Mouse (Mus musculus) midbrain, embryonic 15.5 days (tissue): ENCODE measurements around the gene Mbd4. TPM values are rescaled to one million over a fixed set of nuclear protein-coding genes. Genes with fewer than 3 reads are reported as not detected.
A peak's percentile ranks its signal among the peaks of the same experiment; 100 is the strongest.

Experiments
- ATAC-seq: fragments of 200-750 bp; cut with Nextera tagmentation; replicated peaks from 2 replicates; pipeline ENCODE4 v1.8.0; 2017; ENCODE audit warnings: moderate TSS enrichment
- H3K27ac ChIP-seq: fragments of 300-500 bp; sonication (generic); 2 replicates; pipeline ENCODE4 v1.5.1; 2015; ENCODE audit warnings: mild to moderate bottlenecking, inconsistent platforms
- H3K27me3 ChIP-seq: fragments of 300-500 bp; sonication (generic); replicated peaks from 2 replicates; pipeline ENCODE4 v1.6.1; 2015; ENCODE audit warnings: inconsistent platforms
- H3K36me3 ChIP-seq: fragments of 300-500 bp; sonication (generic); replicated peaks from 2 replicates; pipeline ENCODE4 v1.6.1; 2015; ENCODE audit warnings: inconsistent platforms
- H3K4me1 ChIP-seq: fragments of 300-500 bp; sonication (generic); 2 replicates; pipeline ENCODE4 v1.6.1; 2015; ENCODE audit warnings: inconsistent platforms
- H3K4me2 ChIP-seq: fragments of 300-500 bp; sonication (generic); 2 replicates; pipeline ENCODE4 v1.6.1; 2015; ENCODE audit warnings: inconsistent platforms, mild to moderate bottlenecking, moderate library complexity
- H3K4me3 ChIP-seq: fragments of 300-500 bp; sonication (generic); 2 replicates; pipeline ENCODE4 v1.5.1; 2015; ENCODE audit warnings: mild to moderate bottlenecking, inconsistent platforms
- H3K9ac ChIP-seq: fragments of 300-500 bp; sonication (generic); 2 replicates; pipeline ENCODE4 v1.6.1; 2015; ENCODE audit warnings: mild to moderate bottlenecking, inconsistent platforms
- H3K9me3 ChIP-seq: fragments of 300-500 bp; sonication (generic); 2 replicates; pipeline ENCODE4 v1.6.1; 2016; ENCODE audit warnings: inconsistent platforms
- WGBS: fragments of 180-500 bp; shearing (Covaris S2); methylation state at CpG from one replicate; pipeline ENCODE4 v1.1.7; 2015; ENCODE audit warnings: mixed read lengths; 5-methylcytosine and 5-hydroxymethylcytosine counted together
- polyA plus RNA-seq: library from polyadenylated mRNA; unstranded; fragments of >200 nt; fragmentation: Nextera tagmentation; extraction: Ambion mirVana; gene quantifications from 2 replicates; pipeline ENCODE4 v1.2.1, GENCODE M21; 2015

Mbd4 gene
- 9.4 and 11.7 TPM in 2 replicates for polyA plus RNA-seq

- ATAC-seq = peak; percentile 99
- 0% methylated on average over 51 of the region's 51 CpGs for whole genome bisulfite sequencing
Observed at GRCm38 (mm10) chr6:115853091-115853813, at the start of gene Mbd4, which contains the start of gene Ift122. Gene Mbd4, minus strand, starts transcription at chr6:115853371. Gene Ift122, plus strand, starts transcription at chr6:115853470.

GRCm38 (mm10) chr6:115902545-115902944 lies 49.4 kb upstream of the Mbd4 start:
- Histone ChIP-seq H3K4me3 (no peak overlapping the region), H3K9me3 (no peaks in the 10 kb centered on the region), H3K4me1 (peaks cover 4% of the 10 kb centered on the region; the same call in 1 of the 2 replicates), H3K36me3 (peaks cover 16% of the 10 kb centered on the region; the same call in 1 of the 2 replicates), H3K27ac (no peak overlapping the region), H3K9ac (no peak overlapping the region), H3K4me2 (no peak overlapping the region), H3K27me3 (no peaks in the 10 kb centered on the region)
- no peak for ATAC-seq
- 69% methylated on average over 3 of the region's 3 CpGs for WGBS

More at GRCm38 (mm10) chr6:115853091-115853813, at the start of gene Mbd4, which contains the start of gene Ift122:
- peak within 1 kb of the TSS; percentile 67 for H3K4me3 ChIP-seq
- peak within 1 kb of the TSS; percentile 80 for H3K27ac ChIP-seq
- 0 out of 2 replicates have a peak, but pooled peaks cover 5% of the 10 kb centered on the region for H3K36me3 ChIP-seq
- peak within 1 kb of the TSS; percentile 50 for H3K9ac ChIP-seq
- no peaks in the 10 kb centered on the region for H3K9me3 ChIP-seq
- no peaks in the 10 kb centered on the region for H3K27me3 ChIP-seq
- H3K4me2 ChIP-seq = peak within 1 kb of the TSS; percentile 79
- H3K4me1 ChIP-seq = peaks cover 26% of the 10 kb centered on the region

DNA sequence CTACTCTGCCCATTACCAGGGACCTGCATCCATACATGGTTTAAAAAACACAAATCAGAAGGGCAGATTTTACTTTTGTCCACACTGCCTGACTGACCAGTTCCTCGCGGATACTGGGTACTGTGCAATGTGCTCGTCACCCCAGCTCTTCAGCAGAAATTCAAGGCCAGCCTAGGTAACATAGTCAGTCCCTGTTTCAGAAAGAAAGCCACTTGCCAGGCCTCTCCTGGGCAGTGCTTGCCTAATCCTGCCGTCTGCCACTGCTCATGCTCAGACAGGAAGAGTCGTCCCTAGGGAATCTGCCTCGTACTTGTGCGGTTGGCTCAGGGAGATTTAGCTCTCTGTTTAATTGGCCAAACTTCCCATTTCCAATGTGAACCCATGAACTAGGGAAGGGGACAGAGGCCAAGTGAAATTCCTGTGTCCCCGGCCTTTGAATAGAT lies 48.3 kb upstream of the Mbd4 start:
- H3K4me2 ChIP-seq = no peak overlapping the region
- H3K9me3 ChIP-seq = no peaks in the 10 kb centered on the region
- no peaks in the 10 kb centered on the region for H3K27me3 ChIP-seq
- H3K36me3 ChIP-seq = peaks cover 16% of the 10 kb centered on the region; the same call in 1 of the 2 replicates
- H3K27ac ChIP-seq = no peak overlapping the region
- ATAC-seq = peak; percentile 30; the same call in 1 of the 2 replicates
- H3K9ac ChIP-seq = no peak overlapping the region
- peaks cover 4% of the 10 kb centered on the region; the same call in 1 of the 2 replicates for H3K4me1 ChIP-seq
- WGBS = 70% methylated on average over 8 of the region's 8 CpGs
- H3K4me3 ChIP-seq = no peak overlapping the region

GRCm38 (mm10) chr6:115901062-115901461 lies 47.9 kb upstream of the Mbd4 start:
- H3K4me1 ChIP-seq = peaks cover 4% of the 10 kb centered on the region; the same call in 1 of the 2 replicates
- 28% methylated on average over 3 of the region's 3 CpGs for WGBS
- H3K4me3 ChIP-seq = no peak overlapping the region

GRCm38 (mm10) chr6:115897926-115898520 lies 44.9 kb upstream of the Mbd4 start:
- Histone ChIP-seq H3K36me3 (peaks cover 11% of the 10 kb centered on the region; the same call in 1 of the 2 replicates), H3K9ac (no peak overlapping the region), H3K4me1 (peaks cover 4% of the 10 kb centered on the region; the same call in 1 of the 2 replicates), H3K4me3 (no peak overlapping the region), H3K27me3 (no peaks in the 10 kb centered on the region; the same call in 1 of the 2 replicates), H3K4me2 (no peak overlapping the region), H3K9me3 (no peaks in the 10 kb centered on the region), H3K27ac (no peak overlapping the region)
- 81% methylated on average over 7 of the region's 7 CpGs for whole genome bisulfite sequencing
- no peak for ATAC-seq

More at GRCm38 (mm10) chr6:115901062-115901461, 47.9 kb upstream of the Mbd4 start:
- Histone ChIP-seq H3K9me3 (no peaks in the 10 kb centered on the region), H3K4me2 (no peak overlapping the region), H3K27me3 (no peaks in the 10 kb centered on the region), H3K36me3 (peaks cover 16% of the 10 kb centered on the region; the same call in 1 of the 2 replicates), H3K27ac (no peak overlapping the region), H3K9ac (no peak overlapping the region)
- peak; percentile 78 for ATAC-seq

DNA sequence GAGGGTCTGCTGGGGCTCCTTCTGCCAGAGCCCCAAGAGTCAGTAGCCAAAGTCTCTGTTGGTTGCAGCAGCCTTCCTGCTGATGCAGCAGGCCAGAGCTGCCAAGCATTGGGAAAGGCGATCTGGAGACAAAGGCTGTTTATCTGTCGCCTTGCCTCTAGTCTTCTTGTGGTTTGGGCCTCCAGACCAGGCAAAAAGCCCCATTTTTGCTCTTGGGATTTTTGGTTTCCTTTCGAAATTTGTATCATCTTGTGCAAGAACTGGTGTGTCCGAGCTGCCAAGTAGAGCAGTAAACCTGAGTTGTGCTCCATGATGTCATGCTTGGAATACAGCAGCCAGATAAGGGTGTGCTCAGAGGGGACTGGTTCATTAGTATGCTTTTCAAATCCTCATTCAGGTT lies 43.9 kb upstream of the Mbd4 start:
- WGBS = 83% methylated on average over 4 of the region's 4 CpGs
- Histone ChIP-seq H3K9me3 (no peaks in the 10 kb centered on the region), H3K4me2 (no peak overlapping the region), H3K27me3 (no peaks in the 10 kb centered on the region; the same call in 1 of the 2 replicates), H3K36me3 (peaks cover 11% of the 10 kb centered on the region; the same call in 1 of the 2 replicates), H3K4me1 (peaks cover 9% of the 10 kb centered on the region), H3K27ac (no peak overlapping the region), H3K4me3 (no peak overlapping the region), H3K9ac (no peak overlapping the region)
- ATAC-seq = no peak

GRCm38 (mm10) chr6:115896346-115896745 lies 43.2 kb upstream of the Mbd4 start:
- no peak for ATAC-seq

DNA sequence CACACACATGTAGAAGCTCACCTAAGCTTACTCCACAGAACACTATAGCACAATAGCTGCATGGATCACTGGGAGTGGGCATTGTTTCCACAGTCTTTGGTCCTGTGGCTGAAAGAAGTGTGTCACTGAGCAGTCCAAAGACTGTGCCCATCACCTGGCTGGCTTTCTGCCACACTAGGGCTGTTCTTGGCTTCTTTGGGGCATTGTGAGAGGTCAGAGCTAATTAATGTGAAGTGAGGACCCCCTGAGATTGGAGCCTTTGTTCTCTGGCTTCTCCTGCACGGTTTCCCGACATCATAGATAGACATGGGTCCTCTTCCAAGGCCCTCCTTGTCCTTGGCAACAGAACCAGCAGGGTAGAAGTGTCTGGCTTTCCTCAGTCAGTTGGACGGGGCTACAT lies 39.2 kb upstream of the Mbd4 start:
- no peak overlapping the region for H3K9ac ChIP-seq
- no peaks in the 10 kb centered on the region; the same call in 1 of the 2 replicates for H3K27me3 ChIP-seq
- H3K27ac ChIP-seq = 0 out of 2 replicates have a peak overlapping the region, but pooled peaks have one; percentile 53
- H3K4me1 ChIP-seq = peaks cover 16% of the 10 kb centered on the region
- WGBS = 66% methylated on average over 3 of the region's 3 CpGs
- H3K9me3 ChIP-seq = no peaks in the 10 kb centered on the region
- no peak for ATAC-seq
- H3K4me2 ChIP-seq = no peak overlapping the region
- H3K36me3 ChIP-seq = peaks cover 11% of the 10 kb centered on the region
- H3K4me3 ChIP-seq = no peak overlapping the region

More at GRCm38 (mm10) chr6:115896346-115896745, 43.2 kb upstream of the Mbd4 start:
- Histone ChIP-seq H3K4me3 (no peak overlapping the region), H3K9ac (no peak overlapping the region), H3K27me3 (no peaks in the 10 kb centered on the region; the same call in 1 of the 2 replicates), H3K4me2 (no peak overlapping the region), H3K4me1 (peaks cover 13% of the 10 kb centered on the region), H3K9me3 (no peaks in the 10 kb centered on the region), H3K36me3 (peaks cover 11% of the 10 kb centered on the region; the same call in 1 of the 2 replicates), H3K27ac (no peak overlapping the region)
- 51% methylated on average over 1 of the region's 1 CpGs for WGBS

DNA sequence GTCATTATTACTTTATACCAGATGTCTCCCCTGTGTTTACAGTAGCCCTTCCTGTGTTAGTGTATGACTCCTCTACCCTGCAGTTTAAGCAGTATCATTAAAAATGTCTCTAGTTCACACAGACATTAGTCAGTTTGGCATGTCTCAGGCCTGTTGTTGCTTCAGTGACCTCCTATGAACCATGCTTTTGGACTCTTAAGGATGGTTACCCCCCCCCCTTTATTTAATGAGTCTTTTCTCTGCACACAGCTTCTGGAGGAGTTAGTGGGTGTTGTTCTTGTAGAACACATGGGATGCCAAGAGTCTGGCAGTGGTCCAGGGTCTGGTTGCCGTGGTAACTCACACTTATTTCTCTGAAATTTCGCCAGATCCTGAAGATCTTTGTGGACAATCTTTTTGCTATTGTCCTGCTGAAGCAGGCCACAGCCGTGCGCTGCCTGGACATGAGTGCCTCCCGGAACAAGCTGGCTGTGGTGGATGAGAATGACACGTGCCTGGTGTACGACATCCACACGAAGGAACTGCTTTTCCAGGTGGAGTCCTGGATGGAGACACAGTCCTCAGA lies 38.4 kb upstream of the Mbd4 start:
- H3K27me3 ChIP-seq = no peaks in the 10 kb centered on the region; the same call in 1 of the 2 replicates
- H3K4me3 ChIP-seq = no peak overlapping the region
- no peak overlapping the region for H3K4me2 ChIP-seq
- H3K27ac ChIP-seq = peak overlapping the region; percentile 53
- H3K9ac ChIP-seq = no peak overlapping the region
- peaks cover 16% of the 10 kb centered on the region for H3K4me1 ChIP-seq
- no peaks in the 10 kb centered on the region for H3K9me3 ChIP-seq
- 22% methylated on average over 8 of the region's 8 CpGs for WGBS
- peak; percentile 72 for ATAC-seq
- H3K36me3 ChIP-seq = peaks cover 16% of the 10 kb centered on the region

GRCm38 (mm10) chr6:115891061-115891460 lies 37.9 kb upstream of the Mbd4 start:
- no peak overlapping the region for H3K9ac ChIP-seq
- H3K4me3 ChIP-seq = no peak overlapping the region
- WGBS = 52% methylated on average over 6 of the region's 6 CpGs
- no peak for ATAC-seq
- H3K27me3 ChIP-seq = no peaks in the 10 kb centered on the region; the same call in 1 of the 2 replicates
- H3K36me3 ChIP-seq = peaks cover 16% of the 10 kb centered on the region
- 0 out of 2 replicates have a peak overlapping the region, but pooled peaks have one; percentile 1 for H3K27ac ChIP-seq
- H3K9me3 ChIP-seq = no peaks in the 10 kb centered on the region
- H3K4me1 ChIP-seq = peaks cover 16% of the 10 kb centered on the region
- H3K4me2 ChIP-seq = no peak overlapping the region

DNA sequence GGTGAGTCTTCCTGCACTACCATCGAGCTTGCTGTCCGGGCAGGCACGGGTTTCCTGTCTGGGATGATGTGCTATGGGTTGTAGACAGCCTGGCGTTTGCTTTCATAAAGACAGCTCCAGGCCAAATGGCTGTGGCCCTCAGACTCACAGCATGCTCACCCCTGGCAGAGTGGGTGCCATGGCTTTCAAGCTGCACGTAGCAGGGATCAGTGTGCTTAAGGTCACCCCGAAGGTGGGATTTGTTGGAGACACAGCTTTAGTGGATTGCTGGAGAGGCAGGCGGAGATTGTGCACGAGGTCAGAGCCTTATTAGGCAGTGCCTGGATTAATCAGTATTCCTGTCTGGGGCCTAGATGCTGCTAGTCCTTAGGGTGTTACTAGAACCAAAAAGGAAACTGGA lies 37.4 kb upstream of the Mbd4 start:
- no peak overlapping the region for H3K9ac ChIP-seq
- peaks cover 16% of the 10 kb centered on the region for H3K4me1 ChIP-seq
- H3K4me2 ChIP-seq = no peak overlapping the region
- H3K36me3 ChIP-seq = peaks cover 16% of the 10 kb centered on the region
- ATAC-seq = no peak
- H3K4me3 ChIP-seq = no peak overlapping the region
- H3K9me3 ChIP-seq = no peaks in the 10 kb centered on the region
- H3K27me3 ChIP-seq = no peaks in the 10 kb centered on the region; the same call in 1 of the 2 replicates
- 80% methylated on average over 8 of the region's 8 CpGs for WGBS
- no peak overlapping the region for H3K27ac ChIP-seq

GRCm38 (mm10) chr6:115888296-115888695 lies 35.1 kb upstream of the Mbd4 start:
- Histone ChIP-seq H3K4me3 (no peak overlapping the region), H3K4me2 (no peak overlapping the region), H3K27ac (no peak overlapping the region), H3K36me3 (peaks cover 16% of the 10 kb centered on the region), H3K27me3 (no peaks in the 10 kb centered on the region), H3K4me1 (peaks cover 16% of the 10 kb centered on the region), H3K9me3 (no peaks in the 10 kb centered on the region), H3K9ac (no peak overlapping the region)
- WGBS = 91% methylated on average over 3 of the region's 3 CpGs
- no peak for ATAC-seq
